Mouse (Mus musculus): Measurements from ENCODE around the gene Sox1. TPM values are rescaled to one million over a fixed set of nuclear protein-coding genes. Genes with fewer than 3 reads are reported as not detected.

Gene Sox1
- not detected for total RNA-seq (2022)

DNA sequence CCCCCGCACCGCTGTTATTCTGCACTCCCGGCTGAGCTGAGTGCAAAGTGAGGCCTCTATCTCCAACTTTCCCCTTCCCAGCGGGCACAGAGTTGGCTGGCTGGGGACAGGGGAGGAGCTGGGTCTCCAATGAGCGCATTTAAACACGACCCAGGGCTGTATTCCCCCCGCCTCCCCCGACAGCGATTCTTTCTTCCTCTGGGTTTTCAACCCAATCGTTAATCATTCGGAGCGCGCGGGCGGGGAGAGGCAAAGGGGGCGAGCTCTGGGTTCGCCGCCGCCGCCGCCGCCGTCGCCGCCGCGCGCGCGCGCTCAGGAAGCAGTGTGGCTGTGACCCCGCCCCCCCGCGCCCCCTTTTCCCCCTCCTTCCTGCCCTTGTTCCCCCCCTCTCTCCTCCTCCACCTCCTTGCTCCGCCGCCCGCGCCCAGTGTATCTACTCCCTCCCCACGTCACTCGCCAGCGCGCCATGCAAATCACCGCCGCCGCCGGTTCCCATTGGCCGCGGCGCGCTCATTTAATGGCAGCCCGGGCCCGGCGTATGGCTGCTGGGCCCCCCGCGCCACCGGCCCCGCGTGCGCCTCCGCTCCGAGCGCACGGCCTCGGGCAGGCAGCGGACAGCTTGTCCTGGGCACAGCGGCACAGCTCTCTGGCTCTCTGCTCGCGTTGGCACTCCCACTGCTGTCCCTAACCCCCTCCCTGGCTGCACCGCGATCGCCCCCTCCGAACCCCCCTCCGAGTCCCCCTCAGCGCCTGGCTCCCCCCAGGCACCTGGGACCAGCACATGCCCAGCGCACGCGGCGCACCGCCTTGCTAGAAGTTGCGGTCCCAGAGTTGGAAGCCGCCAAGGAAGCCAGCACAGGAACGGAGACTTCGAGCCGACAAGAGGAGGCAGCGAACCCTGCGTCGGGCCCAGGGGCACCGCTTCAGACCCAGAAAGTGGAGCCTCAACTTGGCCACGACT lies at the start of gene Sox1:
Gene Sox1 (plus strand): TSS at position 225 of the 961 bp plus-strand sequence.
- DNase-seq, result no peak

DNA sequence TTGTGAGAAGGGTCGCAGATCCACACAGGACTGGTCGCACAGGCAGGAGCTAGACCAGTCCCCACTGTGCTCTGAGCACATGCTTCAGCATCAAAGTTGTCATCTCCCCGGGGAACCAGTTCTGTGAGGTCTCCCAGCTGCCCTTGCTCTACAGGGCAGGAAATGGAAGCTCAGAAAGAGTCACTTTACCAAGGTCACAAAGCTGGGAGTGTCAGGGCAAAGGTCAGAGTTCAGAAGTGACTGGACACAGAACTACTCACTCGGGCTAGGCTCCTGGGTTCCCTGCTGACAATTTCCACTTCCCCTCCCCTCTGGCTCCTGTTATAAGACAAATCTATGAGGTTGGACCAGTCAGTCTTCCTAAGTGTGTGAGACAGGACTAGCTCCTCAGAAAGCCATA lies 49.2 kb upstream of the Sox1 start:
- no peak for DNase-seq

DNA sequence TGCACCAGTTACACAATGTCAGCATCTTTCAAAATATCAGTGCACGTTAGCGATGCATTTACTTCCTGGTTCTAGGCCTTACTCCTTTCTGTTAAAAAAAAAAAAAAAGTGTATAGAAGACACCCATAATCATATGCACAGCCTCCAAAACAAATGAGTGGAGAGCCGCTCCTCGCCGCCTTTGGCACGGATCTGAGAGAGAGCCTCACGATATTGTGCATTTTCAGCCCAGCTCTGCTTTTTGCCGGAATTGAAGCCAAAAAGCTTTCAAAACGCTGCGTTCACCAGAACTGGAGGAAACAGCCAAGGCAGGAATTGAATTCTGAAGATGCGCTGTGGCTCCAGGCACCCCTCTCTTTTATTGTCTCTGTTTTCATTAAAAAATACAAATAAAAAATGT lies 48.2 kb upstream of the Sox1 start:
- no peak for DNase-seq

DNA sequence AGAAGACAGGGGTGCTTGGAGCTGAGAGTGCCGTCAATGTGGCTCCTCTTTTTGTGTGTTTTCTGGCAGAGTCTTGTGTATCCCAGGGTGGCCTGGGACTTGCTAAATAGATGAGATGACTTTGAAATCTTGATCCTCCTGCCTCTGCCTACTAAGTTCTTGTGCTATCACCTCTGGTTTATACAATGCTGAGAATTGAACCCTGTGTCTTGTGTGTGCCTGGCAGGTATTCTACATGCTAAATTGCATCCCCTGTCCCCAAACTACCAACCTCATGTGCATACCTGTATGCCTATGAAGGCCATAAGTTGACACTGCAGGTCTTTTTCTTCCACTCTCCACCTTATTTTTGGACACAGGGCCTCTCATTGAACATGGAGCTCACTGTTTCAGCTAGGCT lies 46.8 kb upstream of the Sox1 start:
- DNase-seq, result no peak

DNA sequence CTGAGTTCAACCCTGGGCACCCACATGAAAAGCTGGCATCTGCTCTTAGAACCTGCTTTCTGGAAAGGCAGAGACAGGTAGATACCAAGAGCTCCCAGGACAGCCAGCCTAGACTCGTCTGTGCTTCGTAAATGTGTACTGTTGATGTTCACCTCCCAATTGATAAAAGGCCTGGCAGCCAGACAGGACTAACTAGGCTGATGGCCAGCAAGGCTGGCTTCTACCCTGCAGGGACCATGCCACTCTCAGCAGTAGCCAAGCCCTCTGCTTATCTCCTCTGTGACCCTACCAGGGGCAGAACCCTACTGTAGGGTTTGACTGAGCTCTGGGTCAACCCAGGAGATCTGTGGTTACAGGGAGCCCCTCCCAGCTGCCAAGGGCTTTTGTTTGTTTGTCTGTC lies 45.5 kb upstream of the Sox1 start:
- DNase-seq, result no peak

DNA sequence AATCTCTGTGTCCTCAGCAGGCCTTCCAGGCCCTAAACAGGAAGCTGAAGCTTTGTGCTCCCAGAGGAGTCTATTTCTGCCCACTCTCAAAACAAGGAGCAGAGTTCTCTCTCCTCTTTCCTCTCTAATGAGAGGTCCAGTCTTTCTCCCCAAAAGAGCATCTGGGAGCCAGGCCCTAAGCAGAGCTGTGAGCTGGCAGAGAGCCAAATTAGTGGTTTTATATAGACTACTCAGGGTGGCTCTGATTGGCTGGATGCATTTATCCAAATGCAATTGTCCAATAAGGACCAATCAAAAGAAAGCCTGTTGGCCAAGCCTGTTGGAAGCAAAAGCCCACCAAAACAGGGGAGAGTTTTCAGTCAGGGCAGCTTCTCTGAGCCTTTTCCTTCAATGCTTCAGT lies 44.0 kb upstream of the Sox1 start:
- no peak for DNase-seq

DNA sequence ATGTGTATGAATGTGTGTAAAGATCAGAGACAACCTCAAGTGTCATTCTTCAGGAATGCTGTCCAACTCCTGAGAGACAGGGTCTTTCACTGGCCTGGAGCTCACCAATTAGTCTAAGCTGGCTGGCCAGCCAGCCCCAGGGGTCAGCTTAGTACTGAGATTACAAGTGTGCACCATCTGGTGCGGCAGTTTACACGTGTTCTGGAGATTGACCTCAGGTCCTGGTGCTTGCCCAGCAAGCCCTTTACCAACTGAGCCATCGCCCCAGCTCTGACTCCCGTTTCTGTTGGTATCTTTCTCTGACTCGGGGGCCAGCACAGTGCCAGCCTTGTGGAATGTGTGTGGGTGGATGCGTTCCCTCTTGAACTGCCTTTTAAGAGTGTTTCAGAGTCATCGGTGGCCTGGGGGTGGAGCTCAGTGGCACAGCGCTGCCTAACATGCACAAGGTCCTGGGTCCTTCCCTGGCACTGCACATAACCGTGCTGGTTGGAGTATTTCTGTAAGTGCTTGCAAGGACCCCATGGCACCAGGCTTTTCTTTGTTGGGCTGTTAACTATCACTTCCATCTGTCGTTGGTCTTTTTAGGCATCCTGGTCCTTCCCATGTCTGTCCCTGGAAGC lies 40.6 kb upstream of the Sox1 start:
- DNase-seq, result no peak

DNA sequence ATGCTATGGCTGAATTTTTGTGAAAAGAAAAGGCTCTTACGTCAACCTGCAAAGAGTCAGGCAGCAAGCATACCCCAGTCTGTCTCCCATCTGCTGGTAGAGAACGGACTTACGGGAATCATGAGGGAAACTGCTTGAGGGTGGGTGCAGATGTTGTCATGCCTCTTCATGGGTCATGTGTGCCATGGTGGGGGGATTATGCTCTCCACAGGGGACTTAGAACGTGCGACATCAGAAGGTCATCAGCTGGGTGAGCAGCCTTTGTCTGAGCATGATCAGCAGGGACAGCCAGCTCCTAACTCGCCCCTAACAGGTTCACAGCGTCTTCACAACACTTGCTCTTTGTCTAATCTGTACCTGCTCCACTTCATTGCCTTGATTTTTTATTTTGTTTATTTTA lies 26.9 kb upstream of the Sox1 start:
- no peak for DNase-seq

DNA sequence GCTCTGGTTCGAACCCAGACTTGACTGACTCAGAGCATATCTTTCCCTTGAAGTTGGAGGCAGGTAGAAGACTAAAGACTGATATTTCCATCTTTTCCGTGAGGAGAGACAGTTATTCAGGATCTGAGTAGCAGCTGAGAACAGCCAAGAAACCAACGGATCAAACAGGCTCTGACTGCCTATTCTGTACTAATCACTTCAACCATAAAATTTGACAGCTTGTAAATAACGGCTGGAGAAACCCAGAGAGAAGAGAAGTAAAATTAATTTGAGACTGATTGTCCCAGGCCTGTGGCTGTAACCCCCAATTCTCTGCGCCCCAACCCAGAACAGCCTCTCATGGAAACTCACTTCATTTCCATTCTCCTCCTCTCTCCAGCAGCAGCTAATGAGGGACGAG lies 26.2 kb upstream of the Sox1 start:
- DNase-seq, result no peak

DNA sequence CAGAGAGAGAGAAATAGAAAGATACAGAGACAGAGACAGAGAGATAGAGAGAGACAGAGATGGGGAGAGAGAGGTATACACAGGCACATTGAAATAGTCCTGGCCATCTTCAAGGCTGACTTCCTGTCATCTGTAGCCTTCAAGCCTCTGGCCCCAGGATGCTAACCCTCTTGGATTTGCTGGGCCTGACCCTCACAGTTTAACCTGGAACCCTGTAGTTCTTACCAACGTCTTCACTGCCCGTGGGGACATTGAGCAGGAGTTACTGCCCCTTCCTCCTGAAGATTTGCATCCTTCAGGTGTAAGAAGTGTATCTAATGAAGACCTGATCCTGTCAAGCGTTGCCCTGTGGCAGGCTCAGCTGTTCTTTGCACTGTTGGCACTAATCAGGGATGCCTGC lies 14.0 kb upstream of the Sox1 start:
- no peak for DNase-seq

DNA sequence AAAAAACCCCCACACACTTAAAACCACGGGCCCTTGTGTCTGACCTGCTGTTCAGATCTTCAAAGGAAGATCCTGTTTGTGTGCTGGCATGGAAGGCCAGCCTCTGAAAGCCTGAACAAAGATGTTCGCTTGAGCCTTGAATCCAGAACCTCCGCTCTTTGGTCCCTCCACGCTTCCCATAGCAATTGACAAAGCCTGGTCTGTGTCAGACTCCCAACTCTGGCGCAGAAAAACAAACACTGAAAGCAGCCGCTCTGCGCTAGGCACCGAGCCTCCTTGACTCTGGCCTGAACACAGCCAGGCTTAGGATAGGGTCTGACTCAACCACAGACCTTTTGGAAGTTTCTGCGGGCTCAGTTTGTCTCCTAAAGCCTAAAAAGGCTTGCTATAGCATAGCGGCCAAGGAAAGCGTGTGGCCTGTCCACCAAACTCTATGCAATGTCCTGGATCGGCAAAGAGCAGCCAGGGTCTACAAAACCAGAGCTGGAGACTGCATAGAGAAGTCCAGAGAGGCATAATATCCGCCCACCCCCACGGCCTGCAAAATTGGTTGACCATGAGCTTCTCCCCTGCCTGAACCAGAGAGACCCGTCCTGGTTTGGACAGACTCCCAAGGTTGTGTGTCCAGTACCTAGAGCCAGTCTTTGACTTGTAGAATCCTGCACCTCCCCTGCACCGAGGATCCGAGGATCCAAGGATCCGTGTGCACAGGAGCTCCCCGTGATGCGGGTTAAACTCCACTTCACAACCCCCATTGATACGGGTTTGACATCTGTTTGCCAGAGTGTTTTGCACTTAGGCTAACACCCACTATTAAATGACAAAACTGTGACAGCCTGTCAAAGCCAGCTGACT lies 12.2 kb upstream of the Sox1 start:
- DNase-seq, result no peak

DNA sequence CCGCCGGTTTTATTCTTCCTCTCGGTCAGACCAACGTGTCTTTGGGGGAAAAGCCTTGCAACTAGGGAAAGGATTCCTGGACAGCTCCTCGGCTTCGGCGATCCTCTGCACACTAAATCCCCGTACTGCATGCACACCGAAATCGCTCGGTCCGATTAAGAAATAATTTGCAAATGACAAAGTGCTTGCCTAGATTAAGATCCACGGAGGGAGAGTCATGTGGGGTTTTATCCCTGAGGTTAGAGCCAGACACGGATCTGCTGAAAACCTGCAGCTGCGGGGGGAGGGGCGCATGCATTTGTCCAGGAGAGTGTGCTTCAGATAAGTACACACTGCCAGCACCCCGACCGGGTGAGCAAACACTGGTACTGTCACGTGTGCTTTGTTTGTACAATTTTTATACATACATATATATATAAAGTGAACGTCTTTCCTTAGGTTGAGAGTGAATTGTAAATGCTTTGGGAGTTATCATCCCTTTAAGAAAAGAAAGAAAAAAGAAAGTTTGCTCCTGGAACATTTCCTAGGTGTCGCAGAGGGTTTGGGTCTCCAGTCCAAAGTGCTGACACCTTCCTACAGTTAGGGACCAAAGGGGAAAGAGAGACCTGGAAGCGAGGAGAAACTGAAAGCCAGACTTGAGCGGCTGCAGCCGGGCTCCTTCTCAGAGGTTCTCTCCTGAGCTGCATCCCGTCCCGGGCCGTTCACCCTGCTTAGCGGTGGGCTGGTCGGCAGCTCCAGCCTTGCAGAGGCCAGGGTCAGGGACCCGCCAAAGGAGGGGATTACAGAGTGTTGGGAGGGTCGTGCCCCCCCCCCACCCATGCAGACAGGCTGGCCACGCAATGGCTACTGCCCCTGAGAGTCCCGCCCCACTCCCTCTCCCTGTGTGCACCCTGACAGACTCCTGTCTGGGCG lies 10.9 kb upstream of the Sox1 start:
- no peak for DNase-seq

DNA sequence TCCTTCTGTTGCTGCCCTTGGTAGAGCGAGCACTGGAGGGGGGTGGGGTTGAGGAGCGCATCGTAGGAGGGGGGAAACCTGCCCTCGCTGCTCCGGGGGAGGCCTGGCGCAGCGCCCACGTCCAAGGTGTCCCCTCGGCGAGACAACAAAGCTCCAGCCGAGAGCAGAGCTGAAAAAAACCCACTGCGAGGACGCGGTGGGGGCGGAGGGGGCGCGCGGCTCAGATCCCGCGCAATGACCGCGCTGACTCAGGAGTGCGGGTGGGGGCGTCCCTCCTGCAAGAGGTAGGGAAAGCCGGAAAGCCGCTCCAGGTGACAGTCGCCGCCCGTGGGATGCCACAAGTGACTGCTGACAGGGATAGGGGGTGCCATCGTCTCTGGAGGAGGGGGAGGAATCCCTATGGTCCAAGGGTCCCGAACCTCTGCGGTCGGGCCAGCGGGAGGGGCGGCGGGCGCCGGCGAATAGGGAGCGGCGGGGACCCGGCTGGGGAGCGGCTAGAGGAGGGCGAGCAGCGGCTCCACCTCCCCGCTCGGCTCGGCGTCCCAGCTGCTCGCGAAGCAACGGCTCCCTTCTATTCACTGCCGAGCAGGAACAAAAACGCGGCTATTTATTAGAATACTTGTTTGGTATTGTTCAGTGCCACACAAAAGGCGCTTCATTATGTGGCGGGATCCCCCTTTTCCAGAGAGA lies 10.0 kb upstream of the Sox1 start:
- no peak for DNase-seq

DNA sequence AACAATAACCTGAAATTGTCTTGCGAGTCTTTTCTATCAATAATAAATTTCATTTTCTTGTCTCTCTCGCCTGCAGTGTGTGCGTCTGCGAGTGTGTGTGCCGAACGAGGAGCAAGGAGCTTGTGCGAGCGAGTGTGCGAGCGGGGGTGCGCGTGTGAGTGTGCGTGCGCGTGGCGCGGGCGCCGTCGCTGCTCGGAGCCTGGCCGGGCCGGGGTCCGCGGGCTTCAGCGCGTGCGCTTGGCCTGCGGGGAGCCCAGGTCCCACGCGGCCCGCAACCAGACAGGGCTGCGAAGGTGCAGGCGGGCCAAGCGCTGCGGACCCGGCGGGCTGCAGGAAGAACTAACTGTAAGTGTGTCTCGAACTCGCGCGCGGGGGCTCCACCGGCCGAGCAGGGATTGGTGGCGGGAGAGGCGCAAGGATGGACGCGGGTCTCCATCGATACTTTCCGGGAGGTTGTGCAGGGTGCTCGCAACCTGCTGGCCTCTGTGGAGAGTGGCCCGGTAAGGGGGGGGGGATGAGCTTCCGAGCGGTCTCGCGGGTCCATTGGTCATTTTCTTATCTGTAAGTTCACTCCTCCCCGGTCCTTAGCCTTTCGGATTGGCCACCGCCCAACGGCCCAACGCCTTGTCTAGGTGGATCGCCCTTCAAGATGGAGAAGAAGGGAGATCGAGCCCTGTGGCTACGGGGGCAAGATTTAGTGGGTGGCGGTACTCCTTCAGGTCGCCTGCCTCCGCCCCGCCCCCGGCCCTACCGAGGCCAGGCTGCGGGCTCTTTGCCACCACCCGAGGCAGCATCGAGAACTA lies 9.2 kb upstream of the Sox1 start:
- DNase-seq, result no peak

DNA sequence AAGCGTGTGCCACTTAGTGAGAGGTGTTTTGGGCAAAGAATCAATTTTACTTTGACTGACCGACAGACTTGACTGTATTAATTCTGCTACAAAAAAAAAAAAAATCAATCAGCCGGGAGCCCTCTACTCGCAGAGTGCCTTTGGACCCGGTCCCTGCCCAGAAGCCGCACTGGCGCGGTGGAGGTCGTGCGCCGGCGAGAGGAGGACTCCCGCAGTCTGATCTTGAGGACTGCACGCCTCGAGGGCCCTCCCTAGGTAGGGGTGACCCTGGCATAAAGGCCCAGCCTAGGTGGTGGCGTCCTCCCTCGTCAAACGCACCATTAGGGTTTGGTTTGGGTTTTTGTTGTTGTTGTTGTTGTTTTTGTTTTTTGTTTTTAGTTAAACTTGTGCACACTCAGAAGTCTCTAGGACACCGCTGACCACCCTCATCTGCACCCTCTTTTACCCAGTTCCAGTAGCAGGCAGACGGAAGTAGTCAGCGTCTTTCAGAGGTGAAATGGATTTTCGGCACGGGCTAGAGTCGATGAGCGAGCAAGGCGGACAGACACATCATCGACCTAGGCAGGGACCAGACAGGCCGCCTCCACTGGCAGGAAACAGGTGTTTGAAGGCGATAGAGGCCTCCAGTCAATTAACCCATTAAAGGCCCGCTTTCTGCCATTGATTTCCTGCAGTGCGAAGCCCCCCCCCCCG lies 8.4 kb upstream of the Sox1 start:
- DNase-seq, result no peak

DNA sequence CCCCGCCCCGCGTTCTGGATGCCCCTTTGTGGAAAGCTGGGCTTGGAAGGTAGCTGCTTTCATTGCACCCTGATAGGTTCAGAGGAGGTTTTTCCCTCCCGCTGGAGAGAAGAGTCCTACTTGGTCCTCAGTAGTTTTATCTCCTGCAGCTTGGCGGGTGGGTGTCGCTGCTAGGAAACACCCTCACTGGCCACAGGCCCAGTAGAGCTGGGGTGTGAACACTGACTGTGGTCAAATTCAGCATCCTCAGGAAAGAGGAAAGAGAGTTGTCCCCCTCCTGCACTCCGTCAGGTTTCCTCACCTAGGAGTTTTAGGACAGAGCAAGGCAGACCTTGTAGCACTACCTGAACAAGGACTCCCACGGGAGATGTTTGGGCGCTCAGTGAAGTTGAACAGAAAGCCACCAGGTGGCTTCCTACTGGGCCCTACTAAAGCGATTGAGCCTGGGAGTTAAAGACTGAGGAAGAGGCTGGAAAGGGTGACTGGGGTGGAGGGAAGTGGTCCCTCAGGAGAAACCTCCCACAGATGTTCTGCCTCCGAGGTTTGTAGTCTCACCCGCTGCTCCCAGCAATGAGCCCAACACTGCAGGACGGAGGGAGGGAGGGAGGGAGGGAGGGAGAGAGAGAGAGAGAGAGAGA lies 7.8 kb upstream of the Sox1 start:
- DNase-seq, result no peak

DNA sequence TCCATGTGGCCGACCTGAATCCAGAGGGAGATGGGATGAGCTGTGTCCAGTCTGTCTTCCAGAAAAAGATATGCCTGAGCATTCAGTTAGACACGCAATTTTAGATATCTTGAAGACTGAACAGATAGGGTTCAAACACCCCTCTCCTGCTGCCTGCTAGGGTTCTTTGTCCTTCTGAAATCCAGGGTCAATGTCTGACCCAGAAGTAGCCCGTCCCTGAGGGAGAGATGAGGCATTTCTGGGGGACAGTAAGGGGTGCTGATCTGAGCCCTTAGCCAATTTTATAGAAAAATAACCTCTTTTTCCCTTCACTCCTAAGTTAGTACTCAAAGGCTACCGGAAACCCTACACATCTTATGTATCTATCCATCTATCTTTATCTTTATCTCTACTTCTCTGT lies 7.2 kb upstream of the Sox1 start:
- DNase-seq, result no peak

DNA sequence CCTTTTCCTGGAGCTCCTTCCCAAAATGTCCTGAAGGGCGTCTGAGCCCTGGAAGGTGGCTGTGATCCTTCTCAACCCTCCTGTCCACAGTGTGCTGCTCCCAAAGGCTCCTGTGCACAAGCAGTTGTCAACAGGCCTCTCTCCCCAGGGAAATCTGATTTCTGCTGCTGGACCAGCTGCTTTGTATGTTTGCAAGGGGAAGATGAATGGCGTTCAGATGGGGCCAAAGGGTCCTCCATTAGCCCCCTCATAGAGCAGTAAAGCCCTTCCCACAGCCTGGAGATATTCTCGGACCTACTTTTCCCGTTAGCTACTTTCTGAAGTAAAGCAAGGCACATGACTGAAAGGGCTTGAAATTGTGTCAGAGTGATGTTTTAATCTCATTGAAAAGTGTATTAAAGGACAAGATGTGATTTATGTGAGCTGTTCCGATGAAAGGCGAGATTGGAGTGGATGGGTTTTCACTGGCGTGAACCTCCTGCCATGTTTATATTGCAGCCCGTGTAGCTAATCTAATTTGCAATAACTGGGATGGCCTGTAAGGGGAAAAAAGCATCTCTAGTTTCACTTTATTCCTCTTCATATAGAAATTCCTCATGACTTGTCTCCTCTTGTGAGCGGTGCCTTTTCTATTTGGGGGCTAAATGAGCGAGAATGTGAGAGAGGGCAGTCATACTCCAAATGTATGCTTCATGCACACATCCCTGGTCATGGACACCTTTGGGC lies 6.5 kb upstream of the Sox1 start:
- DNase-seq, result no peak

DNA sequence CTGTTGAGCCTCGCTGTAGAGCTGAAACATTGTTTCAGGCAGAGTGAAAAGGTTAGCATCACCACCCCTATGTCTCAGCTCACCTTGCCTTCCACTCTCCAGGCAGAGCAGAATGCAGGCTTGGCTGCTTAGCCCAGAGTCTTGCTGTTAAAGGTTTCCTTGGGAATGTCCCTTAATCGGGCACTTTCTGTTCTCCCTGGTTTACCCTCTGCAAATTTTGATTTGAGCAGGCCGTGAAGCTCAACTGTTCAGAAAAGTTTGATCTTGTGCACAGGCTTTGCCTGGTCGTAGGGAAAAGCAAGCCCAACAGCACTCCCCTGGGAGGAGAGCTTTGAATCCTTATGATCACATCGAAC lies 6.0 kb upstream of the Sox1 start:
- no peak for DNase-seq

All from adrenal gland, adult 8-10 months (tissue).